Mouse (Mus musculus) neural tube, embryonic 13.5 days (tissue): ENCODE results near the gene Tpp1. TPM values are rescaled to one million over a fixed set of nuclear protein-coding genes. Genes with fewer than 3 reads are reported as not detected.
A peak's percentile ranks its signal among the peaks of the same experiment; 100 is the strongest.
"Not testable (repeated sequence)": the region's sequence is repeated elsewhere in the genome, so short reads cannot be mapped to it uniquely, and the experiment has no call there.

ENCODE experiments used
- ATAC-seq: fragments of 200-750 bp; cut with Nextera tagmentation; 2 replicates; pipeline ENCODE4 v1.8.0; 2017; ENCODE audit warnings: low read depth, mild to moderate bottlenecking, moderate TSS enrichment, moderate library complexity
- H3K27ac ChIP-seq: fragments of 300-500 bp; sonication (generic); replicated peaks from 2 replicates; pipeline ENCODE4 v1.5.1; 2015; ENCODE audit warnings: moderate library complexity, mild to moderate bottlenecking, inconsistent platforms
- H3K27me3 ChIP-seq: fragments of 300-500 bp; sonication (generic); 2 replicates; pipeline ENCODE4 v1.6.1; 2015; ENCODE audit warnings: mild to moderate bottlenecking, inconsistent platforms
- H3K36me3 ChIP-seq: fragments of 300-500 bp; sonication (generic); 2 replicates; pipeline ENCODE4 v1.6.1; 2015; ENCODE audit warnings: mild to moderate bottlenecking, inconsistent platforms
- H3K4me1 ChIP-seq: fragments of 300-500 bp; sonication (generic); replicated peaks from 2 replicates; pipeline ENCODE4 v1.6.1; 2015; ENCODE audit warnings: inconsistent platforms
- H3K4me2 ChIP-seq: fragments of 300-500 bp; sonication (generic); 2 replicates; pipeline ENCODE4 v1.6.1; 2015; ENCODE audit warnings: inconsistent platforms, mild to moderate bottlenecking, moderate library complexity
- H3K4me3 ChIP-seq: fragments of 300-500 bp; sonication (generic); 2 replicates; pipeline ENCODE4 v1.5.1; 2015; ENCODE audit warnings: mild to moderate bottlenecking, inconsistent platforms
- H3K9ac ChIP-seq: fragments of 300-500 bp; sonication (generic); 2 replicates; pipeline ENCODE4 v1.6.1; 2015; ENCODE audit warnings: moderate library complexity, mild to moderate bottlenecking, inconsistent platforms
- H3K9me3 ChIP-seq: fragments of 300-500 bp; sonication (generic); 2 replicates; pipeline ENCODE4 v1.6.1; 2016; ENCODE audit warnings: inconsistent platforms
- WGBS: fragments of 180-500 bp; shearing (Covaris S2); methylation state at CpG from one replicate; pipeline ENCODE4 v1.1.7; 2015; 5-methylcytosine and 5-hydroxymethylcytosine counted together
- polyA plus RNA-seq: library from polyadenylated mRNA; unstranded; fragments of >200 nt; fragmentation: Nextera tagmentation; extraction: Ambion mirVana; gene quantifications from 2 replicates; pipeline ENCODE4 v1.2.1, GENCODE M21; 2015

The Tpp1 gene
- polyA plus RNA-seq, 1 experiment from 2014 or later, result 49.2 TPM

DNA sequence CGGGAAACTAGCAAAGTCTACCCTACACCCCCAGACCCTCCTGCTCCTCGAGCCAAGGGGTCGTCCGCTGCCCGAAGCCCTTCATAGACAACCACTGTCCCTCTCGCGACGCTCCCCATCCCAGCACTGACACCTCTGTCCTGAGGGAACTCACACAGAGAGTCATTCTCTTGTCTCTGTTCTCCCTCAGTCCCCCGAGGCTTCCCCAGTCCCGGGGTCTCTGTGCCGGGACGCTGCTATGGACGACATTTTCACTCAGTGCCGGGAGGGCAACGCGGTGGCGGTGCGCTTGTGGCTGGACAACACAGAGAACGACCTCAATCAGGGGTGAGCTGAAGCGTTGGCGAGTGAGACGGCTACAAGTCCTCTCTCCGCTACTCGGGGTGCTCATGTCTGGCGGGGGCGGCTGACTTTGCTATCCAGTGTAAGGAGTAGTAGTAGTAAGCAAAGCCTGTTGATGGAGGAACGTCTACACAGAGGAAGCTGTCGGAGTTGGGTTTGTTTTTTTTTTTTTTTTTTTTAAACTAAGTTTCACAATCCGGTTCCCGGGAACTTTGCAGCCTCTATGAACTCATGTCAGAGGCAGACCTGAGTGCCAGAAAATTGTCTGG, 15.0 kb downstream of the Tpp1 start, which contains the start of gene Rrp8:
Gene Rrp8 (minus strand): TSS at position 475 of the 611 bp plus-strand sequence.
- peak within 1 kb of the TSS; percentile 83 for H3K27ac ChIP-seq
- H3K36me3 ChIP-seq, result peaks cover 54% of the 10 kb centered on the region
- peaks cover 35% of the 10 kb centered on the region for H3K4me1 ChIP-seq
- WGBS, result under 1% methylated on average over 30 of the region's 30 CpGs
- H3K9me3 ChIP-seq, result no peaks in the 10 kb centered on the region
- peak within 1 kb of the TSS; percentile 91 for H3K9ac ChIP-seq
- H3K4me3 ChIP-seq, result peak within 1 kb of the TSS; percentile 67
- no peaks in the 10 kb centered on the region for H3K27me3 ChIP-seq
- H3K4me2 ChIP-seq, result peak within 1 kb of the TSS; percentile 71
- peak; percentile 26 for ATAC-seq

DNA sequence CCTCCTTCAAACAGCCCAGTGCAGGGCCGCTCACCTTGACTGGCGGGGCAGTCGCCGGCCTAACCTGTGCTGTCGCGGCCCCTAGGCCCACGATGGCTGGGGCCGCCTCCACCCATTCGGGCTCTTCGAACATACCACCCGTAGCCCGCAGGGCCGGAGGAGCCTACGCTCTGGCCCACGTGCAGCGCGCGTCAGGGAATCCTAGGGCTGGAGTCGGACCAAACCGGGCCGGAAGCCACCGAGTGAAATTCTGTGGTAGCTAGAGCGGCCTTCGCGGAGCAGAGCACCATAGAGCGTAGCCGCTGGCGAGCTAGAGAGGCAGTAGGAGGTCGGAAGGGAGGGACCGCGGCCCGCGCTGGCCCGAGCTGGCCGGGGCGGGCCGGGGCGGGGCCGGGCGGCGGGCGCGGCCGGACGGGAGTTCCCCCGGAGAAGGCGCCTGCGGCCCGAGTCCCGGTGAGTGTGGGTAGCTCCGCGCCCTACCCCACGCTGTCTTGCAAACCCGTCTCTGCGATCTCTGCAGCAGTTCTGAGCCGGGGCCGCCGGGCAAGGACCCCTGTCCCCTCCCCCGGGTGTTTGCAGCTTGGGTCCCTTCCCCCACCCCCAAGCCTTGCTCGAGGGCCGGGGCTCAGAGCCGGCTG, 15.7 kb downstream of the Tpp1 start, which contains the start of gene Ilk:
Gene Ilk (plus strand): TSS at position 329 of the 638 bp plus-strand sequence.
- Histone ChIP-seq H3K27ac (peak within 1 kb of the TSS; percentile 83), H3K9ac (peak within 1 kb of the TSS; percentile 91), H3K4me1 (peaks cover 35% of the 10 kb centered on the region), H3K36me3 (peaks cover 54% of the 10 kb centered on the region), H3K4me2 (peak within 1 kb of the TSS; percentile 71), H3K27me3 (no peaks in the 10 kb centered on the region), H3K9me3 (no peaks in the 10 kb centered on the region), H3K4me3 (peak within 1 kb of the TSS; percentile 67)
- under 1% methylated on average over 44 of the region's 62 CpGs for WGBS
- peak; percentile 96 for ATAC-seq

DNA sequence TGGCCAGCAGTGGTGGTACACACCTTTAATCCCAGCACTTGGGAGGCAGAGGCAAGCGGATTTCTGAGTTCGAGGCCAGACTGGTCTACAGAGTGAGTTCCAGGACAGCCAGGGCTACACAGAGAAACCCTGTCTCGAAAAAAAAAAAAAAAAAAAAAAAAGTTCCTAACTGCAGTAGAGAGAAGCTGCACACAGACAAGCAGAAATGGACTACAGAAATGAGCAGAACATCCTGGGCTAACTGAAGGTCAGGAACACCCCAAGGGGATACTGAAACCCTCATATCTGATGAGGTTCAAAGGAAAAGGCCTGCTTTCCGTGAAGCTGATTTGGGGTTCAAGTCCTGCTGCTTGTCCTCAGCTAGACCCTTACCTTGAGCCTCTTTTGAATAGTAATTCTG, 16.6 kb downstream of the Tpp1 start:
- not testable (repeated sequence) for H3K27me3 ChIP-seq, H3K27ac ChIP-seq, H3K9me3 ChIP-seq, ATAC-seq
- Histone ChIP-seq H3K4me1 (peaks cover 35% of the 10 kb centered on the region), H3K4me3 (peak overlapping the region; percentile 67), H3K36me3 (peaks cover 54% of the 10 kb centered on the region), H3K9ac (peak overlapping the region; percentile 91), H3K4me2 (peak overlapping the region; percentile 71)
- WGBS, result 53% methylated on average over 4 of the region's 4 CpGs

DNA sequence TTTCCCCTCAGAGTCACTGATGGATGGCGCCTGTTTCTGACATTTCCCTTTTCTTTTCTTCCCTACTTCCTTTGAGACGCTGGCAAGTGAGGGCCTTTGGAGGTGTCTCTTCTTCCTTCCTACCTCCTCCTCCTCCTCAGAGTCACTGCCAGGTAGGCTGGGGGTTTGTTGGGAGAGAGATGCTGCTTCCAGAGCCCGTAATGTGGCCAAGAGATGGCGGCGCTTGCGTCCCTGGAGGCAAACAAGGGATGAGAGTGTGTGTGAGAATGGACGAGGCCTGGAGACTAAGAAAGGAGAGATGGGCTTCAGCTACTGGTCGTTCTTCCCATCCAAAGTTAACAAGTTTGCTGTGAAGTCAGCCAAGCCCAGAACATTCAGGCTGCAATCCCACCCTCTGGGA, 17.2 kb downstream of the Tpp1 start:
- H3K4me1 ChIP-seq, result peaks cover 35% of the 10 kb centered on the region
- peaks cover 50% of the 10 kb centered on the region for H3K36me3 ChIP-seq
- peak overlapping the region; percentile 71; the same call in 1 of the 2 replicates for H3K4me2 ChIP-seq
- ATAC-seq, result no peak
- no peaks in the 10 kb centered on the region for H3K27me3 ChIP-seq
- 87% methylated on average over 8 of the region's 8 CpGs for WGBS
- no peaks in the 10 kb centered on the region for H3K9me3 ChIP-seq
- H3K9ac ChIP-seq, result 0 out of 2 replicates have a peak overlapping the region, but pooled peaks have one; percentile 17
- no peak overlapping the region; the same call in 1 of the 2 replicates for H3K4me3 ChIP-seq
- no peak overlapping the region for H3K27ac ChIP-seq

DNA sequence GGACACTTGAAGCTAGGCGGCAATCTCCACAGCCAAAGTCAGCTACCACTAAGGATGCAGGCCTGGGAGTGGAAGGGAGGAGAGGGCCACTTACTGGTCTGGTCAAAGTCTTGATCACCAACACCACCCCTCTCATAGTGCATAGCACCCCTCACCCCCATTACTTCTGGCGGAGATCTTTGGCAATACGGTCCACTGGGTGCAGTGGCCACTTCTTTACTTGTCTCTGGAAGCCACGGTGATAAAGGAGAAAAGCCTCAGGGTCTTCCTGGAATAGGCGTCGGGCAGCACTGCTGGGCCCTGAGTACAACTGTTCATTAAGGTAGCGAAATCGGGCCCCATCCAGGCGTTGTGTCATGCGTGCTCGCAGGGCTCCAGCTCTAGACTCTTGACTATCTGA, 18.2 kb downstream of the Tpp1 start:
- Histone ChIP-seq H3K4me1 (peaks cover 31% of the 10 kb centered on the region), H3K4me3 (no peak overlapping the region), H3K27me3 (no peaks in the 10 kb centered on the region), H3K4me2 (no peak overlapping the region), H3K9ac (0 out of 2 replicates have a peak overlapping the region, but pooled peaks have one; percentile 17), H3K27ac (no peak overlapping the region), H3K9me3 (no peaks in the 10 kb centered on the region), H3K36me3 (peaks cover 56% of the 10 kb centered on the region)
- ATAC-seq, result no peak
- 96% methylated on average over 11 of the region's 11 CpGs for WGBS

DNA sequence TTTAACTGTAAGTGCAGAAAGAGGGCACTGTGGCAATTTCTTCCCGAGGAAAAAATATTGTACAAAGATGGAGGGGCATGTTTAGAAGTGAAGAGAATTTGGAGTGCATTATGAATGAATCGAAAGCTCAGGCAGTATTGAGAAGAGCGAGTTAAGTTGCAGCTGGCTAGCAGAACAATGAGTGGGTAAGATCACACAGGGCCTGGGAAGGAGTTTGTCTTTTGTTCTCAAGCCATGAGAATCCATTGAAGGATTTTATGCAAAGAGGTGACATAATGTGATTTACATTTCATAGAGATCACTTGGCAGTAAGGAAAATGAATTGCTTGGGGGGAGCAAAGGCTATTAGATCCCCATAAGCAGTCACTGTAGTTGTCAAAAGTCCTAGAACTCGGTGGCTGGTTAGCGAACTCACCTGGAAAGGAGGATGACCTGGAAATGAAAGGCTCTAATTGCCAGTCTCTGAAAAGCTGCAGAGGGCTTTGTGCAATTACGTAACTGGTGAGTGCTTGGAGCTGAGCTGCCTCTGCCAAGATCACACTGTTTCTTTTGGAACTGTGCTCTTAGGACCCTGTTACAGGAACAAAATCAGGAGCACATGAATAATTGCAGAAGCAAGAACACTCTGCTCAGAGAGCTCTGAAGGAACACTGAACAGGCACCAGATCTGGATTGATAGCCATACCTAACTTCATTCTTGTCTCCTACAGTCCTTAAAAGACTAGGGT, 23.2 kb downstream of the Tpp1 start:
- 66% methylated on average over 6 of the region's 6 CpGs for WGBS
- 0 out of 2 replicates have a peak, but pooled peaks cover 3% of the 10 kb centered on the region for H3K4me1 ChIP-seq
- no peaks in the 10 kb centered on the region for H3K9me3 ChIP-seq
- H3K9ac ChIP-seq, result no peak overlapping the region
- no peaks in the 10 kb centered on the region for H3K27me3 ChIP-seq
- H3K4me3 ChIP-seq, result no peak overlapping the region
- no peak overlapping the region for H3K27ac ChIP-seq
- H3K4me2 ChIP-seq, result no peak overlapping the region
- ATAC-seq, result no peak
- H3K36me3 ChIP-seq, result peaks cover 48% of the 10 kb centered on the region

DNA sequence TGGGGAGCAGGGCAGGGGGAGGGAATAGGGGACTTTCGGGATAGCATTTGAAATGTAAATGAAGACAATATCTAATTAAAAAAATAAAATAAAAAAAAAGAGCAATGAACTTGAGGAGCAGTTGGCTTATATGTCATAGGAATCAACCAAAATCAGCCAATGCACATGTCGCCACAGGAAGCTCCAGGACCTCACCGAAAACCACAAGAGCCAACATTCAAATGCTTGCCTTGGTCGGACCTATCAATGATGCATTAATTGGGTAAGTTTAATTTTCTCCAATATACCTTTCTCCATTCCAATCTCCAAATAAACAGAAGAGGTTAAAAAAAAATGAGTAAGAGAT, 25.1 kb downstream of the Tpp1 start:
- no peaks in the 10 kb centered on the region for H3K27me3 ChIP-seq
- H3K36me3 ChIP-seq, result peaks cover 29% of the 10 kb centered on the region
- WGBS, result 91% methylated on average over 4 of the region's 4 CpGs
- peak overlapping the region; percentile 23; the same call in 1 of the 2 replicates for H3K27ac ChIP-seq
- no peak overlapping the region for H3K4me3 ChIP-seq
- no peak overlapping the region for H3K4me2 ChIP-seq
- H3K9me3 ChIP-seq, result no peaks in the 10 kb centered on the region
- no peak for ATAC-seq
- no peak overlapping the region for H3K9ac ChIP-seq
- 0 out of 2 replicates have a peak, but pooled peaks cover 3% of the 10 kb centered on the region for H3K4me1 ChIP-seq

DNA sequence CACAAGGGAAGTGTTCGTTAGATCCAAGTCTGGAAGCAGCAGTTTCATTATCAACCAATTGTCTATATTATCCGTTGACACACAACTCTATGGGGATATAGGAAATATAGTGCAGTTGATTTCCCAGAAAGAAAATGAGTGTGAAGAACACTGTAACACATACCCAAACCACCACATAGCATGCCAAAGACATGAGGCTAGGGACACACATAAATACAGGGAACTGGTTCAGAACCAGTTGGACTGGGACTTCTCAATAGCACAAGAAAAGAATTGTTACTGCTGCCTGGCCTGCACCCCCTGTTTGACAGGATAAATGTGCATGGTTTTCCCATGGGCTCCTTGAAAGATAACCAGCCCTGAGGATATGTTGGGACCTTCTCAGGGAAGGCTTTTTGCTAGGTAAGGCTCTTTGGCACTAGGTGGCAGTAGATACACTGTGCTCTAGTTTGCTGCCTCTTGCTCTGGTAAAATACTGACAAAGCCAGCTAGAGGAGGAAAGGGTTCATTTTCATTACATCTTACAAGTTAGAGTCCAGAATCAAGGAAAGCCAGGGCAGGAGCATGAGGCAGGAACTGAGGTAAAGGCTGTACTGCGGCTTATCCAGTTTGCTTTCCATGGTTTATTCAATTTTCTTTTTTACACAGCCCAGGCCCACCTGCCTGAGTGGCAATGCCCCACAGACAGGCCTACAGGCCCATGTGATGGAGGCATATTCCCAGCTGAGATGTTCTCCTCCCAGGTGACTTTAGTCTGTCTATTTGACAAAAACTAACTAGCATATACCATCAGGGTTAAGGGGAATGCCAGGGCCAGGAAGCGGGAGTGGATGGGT, 25.7 kb downstream of the Tpp1 start:
- ATAC-seq, result peak; percentile 80
- Histone ChIP-seq H3K4me1 (0 out of 2 replicates have a peak, but pooled peaks cover 3% of the 10 kb centered on the region), H3K4me2 (no peak overlapping the region), H3K36me3 (peaks cover 23% of the 10 kb centered on the region), H3K9ac (0 out of 2 replicates have a peak overlapping the region, but pooled peaks have one; percentile 45), H3K9me3 (no peaks in the 10 kb centered on the region), H3K27me3 (no peaks in the 10 kb centered on the region), H3K4me3 (no peak overlapping the region), H3K27ac (peak overlapping the region; percentile 23; the same call in 1 of the 2 replicates)
- WGBS, result 81% methylated on average over 4 of the region's 4 CpGs

DNA sequence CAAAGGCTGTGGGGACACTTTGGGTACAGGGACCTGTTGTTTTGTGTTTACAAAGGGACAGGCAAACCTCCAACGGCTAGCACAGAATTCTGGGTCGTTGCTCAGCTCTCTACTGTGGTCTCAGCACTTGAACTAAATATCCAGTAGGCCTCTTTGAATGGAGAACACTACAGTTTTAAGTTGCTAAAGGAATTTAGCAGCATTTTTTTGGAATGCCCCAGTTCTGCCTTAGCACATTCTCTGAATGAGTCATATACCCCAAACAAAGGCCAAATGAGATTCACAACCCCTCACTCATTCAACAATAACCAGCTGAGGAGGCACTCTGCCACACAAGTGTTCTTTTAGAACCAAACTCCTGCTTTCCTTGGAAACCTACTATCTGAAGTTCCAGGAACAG, 30.1 kb downstream of the Tpp1 start:
- Histone ChIP-seq H3K4me1 (0 out of 2 replicates have a peak, but pooled peaks cover 3% of the 10 kb centered on the region), H3K4me3 (no peak overlapping the region), H3K9ac (no peak overlapping the region), H3K27me3 (no peaks in the 10 kb centered on the region), H3K27ac (no peak overlapping the region), H3K9me3 (no peaks in the 10 kb centered on the region), H3K4me2 (no peak overlapping the region), H3K36me3 (no peaks in the 10 kb centered on the region)
- WGBS, result 80% methylated on average over 2 of the region's 2 CpGs
- ATAC-seq, result no peak

DNA sequence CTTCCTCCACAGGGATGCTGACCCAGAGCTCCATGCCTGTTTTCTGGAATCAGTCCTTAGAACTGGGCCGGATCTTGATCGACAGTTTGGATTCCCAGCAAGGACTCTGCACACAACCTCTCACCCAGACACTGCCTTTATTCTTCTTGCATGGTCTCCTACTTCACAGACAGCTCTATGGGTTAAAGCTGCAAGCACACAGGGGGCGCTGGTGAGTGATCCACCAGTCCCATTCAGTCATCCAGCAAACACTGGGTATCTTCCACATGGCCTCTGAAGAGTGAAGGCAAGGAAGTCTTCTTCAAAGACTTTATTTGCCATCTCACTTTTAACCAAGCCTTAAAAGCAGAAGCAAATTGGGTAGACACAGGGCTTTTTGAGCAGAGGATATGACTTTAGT, 36.7 kb downstream of the Tpp1 start:
- no peak overlapping the region for H3K9ac ChIP-seq
- no peak overlapping the region for H3K27ac ChIP-seq
- WGBS, result 61% methylated on average over 3 of the region's 3 CpGs
- no peak overlapping the region for H3K4me2 ChIP-seq
- H3K4me3 ChIP-seq, result no peak overlapping the region
- no peaks in the 10 kb centered on the region for H3K4me1 ChIP-seq
- no peaks in the 10 kb centered on the region for H3K36me3 ChIP-seq
- H3K9me3 ChIP-seq, result no peaks in the 10 kb centered on the region
- no peak for ATAC-seq
- no peaks in the 10 kb centered on the region for H3K27me3 ChIP-seq

DNA sequence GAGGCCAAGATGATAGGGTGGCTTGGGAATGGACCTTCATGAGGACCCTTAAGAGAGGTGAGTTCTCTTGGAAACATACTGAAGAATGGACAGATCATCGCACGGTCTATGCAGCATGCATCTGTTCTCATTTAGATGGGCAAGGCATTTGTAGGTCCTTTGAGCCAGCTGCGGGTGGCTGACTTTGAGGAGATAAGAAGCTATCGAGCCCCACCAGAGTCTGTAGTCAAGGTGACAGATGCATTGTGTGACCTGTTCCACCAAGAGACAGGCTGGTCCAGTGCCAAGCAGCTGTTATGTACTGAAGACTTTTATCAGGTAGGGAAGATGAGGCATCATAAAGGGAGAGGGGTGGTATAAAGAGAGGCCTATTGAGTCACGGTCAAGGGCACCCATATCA, 43.3 kb downstream of the Tpp1 start:
- Histone ChIP-seq H3K4me3 (no peak overlapping the region), H3K4me2 (no peak overlapping the region), H3K9ac (no peak overlapping the region), H3K4me1 (no peaks in the 10 kb centered on the region), H3K9me3 (no peaks in the 10 kb centered on the region), H3K36me3 (no peaks in the 10 kb centered on the region), H3K27me3 (no peaks in the 10 kb centered on the region), H3K27ac (no peak overlapping the region)
- 94% methylated on average over 5 of the region's 5 CpGs for WGBS
- ATAC-seq, result no peak
